Mouse (Mus musculus): ENCODE measurements around the gene Itga7.

- TF ChIP-seq CTCF (IDR thresholded peaks at IDR 0.05; ENCODE audit: extremely low read depth, insufficient read depth, low read length) (no peak), POLR2A (IDR thresholded peaks at IDR 0.05; ENCODE audit: extremely low read depth, insufficient read depth, low read length) (no peak)
Observed at GRCm38 (mm10) chr10:128912268-128912667, 21.4 kb upstream of the Itga7 start.

Data from cortical plate, adult 2 months (tissue).